Mouse (Mus musculus) kidney, embryonic 16.5 days (tissue): Measurements from ENCODE around the gene Ahctf1. TPM values are rescaled to one million over a fixed set of nuclear protein-coding genes. Genes with fewer than 3 reads are reported as not detected.
"Not testable (repeated sequence)": the region's sequence is repeated elsewhere in the genome, so short reads cannot be mapped to it uniquely, and the experiment has no call there.

Experiments used
- ATAC-seq: fragments of 200-750 bp; cut with Nextera tagmentation; 2 replicates; pipeline ENCODE4 v1.8.0; 2017; ENCODE audit warnings: moderate TSS enrichment; ENCODE audit not compliant: low FRiP score, low TSS enrichment
- H3K27ac ChIP-seq: fragments of 300-500 bp; sonication (generic); 2 replicates; pipeline ENCODE4 v1.5.1; 2014; ENCODE audit warnings: low read length
- H3K27me3 ChIP-seq: fragments of 300-500 bp; sonication (generic); 2 replicates; pipeline ENCODE4 v1.6.1; 2014; ENCODE audit warnings: low read length, control low read depth, mixed read lengths; ENCODE audit not compliant: insufficient read depth
- H3K36me3 ChIP-seq: fragments of 300-500 bp; sonication (generic); 2 replicates; pipeline ENCODE4 v1.6.1; 2014; ENCODE audit warnings: low read length, control low read depth, mixed read lengths; ENCODE audit not compliant: insufficient read depth
- H3K4me1 ChIP-seq: fragments of 300-500 bp; sonication (generic); 2 replicates; pipeline ENCODE4 v1.6.1; 2014; ENCODE audit warnings: low read length, control low read depth, mixed read lengths; ENCODE audit not compliant: insufficient read depth
- H3K4me2 ChIP-seq: fragments of 300-500 bp; sonication (generic); replicated peaks from 2 replicates; pipeline ENCODE4 v1.6.1; 2014; ENCODE audit warnings: low read depth, low read length
- H3K4me3 ChIP-seq: fragments of 300-500 bp; sonication (generic); 2 replicates; pipeline ENCODE4 v1.5.1; 2014; ENCODE audit warnings: mild to moderate bottlenecking, low read length
- H3K9ac ChIP-seq: fragments of 300-500 bp; sonication (generic); replicated peaks from 2 replicates; pipeline ENCODE4 v1.6.1; 2014; ENCODE audit warnings: low read length
- H3K9me3 ChIP-seq: fragments of 300-500 bp; sonication (generic); 2 replicates; pipeline ENCODE4 v1.6.1; 2016; ENCODE audit warnings: low read length, control low read depth
- WGBS: fragments of 180-500 bp; shearing (Covaris S2); extraction: QIAGEN DNeasy Blood & Tissue Kit; methylation state at CpG from one replicate; pipeline ENCODE4 v1.1.7; 2014; 5-methylcytosine and 5-hydroxymethylcytosine counted together
- polyA plus RNA-seq: library from polyadenylated mRNA; unstranded; fragments of >200 nt; fragmentation: Nextera tagmentation; extraction: Ambion mirVana; gene quantifications from 2 replicates; pipeline ENCODE4 v1.2.1, GENCODE M21; 2015

The Ahctf1 gene
- polyA plus RNA-seq, 1 experiment from 2014 or later: 21.2 TPM

- peaks cover 7% of the 10 kb centered on the region; the same call in 1 of the 2 replicates for H3K4me1 ChIP-seq
- H3K27ac ChIP-seq: no peak overlapping the region
- no peak overlapping the region for H3K4me3 ChIP-seq
- WGBS: 77% methylated on average over 1 of the region's 1 CpGs
- H3K9me3 ChIP-seq: peaks cover 10% of the 10 kb centered on the region
- H3K36me3 ChIP-seq: no peaks in the 10 kb centered on the region
- H3K4me2 ChIP-seq: no peak overlapping the region
- ATAC-seq: no peak
- H3K27me3 ChIP-seq: no peaks in the 10 kb centered on the region
- no peak overlapping the region for H3K9ac ChIP-seq
Measured at GRCm38 (mm10) chr1:179833596-179833995, 30.1 kb upstream of the Ahctf1 start.

- Histone ChIP-seq H3K36me3 (no peaks in the 10 kb centered on the region), H3K4me2 (no peak overlapping the region), H3K9me3 (peaks cover 10% of the 10 kb centered on the region), H3K4me1 (peaks cover 7% of the 10 kb centered on the region; the same call in 1 of the 2 replicates), H3K27me3 (no peaks in the 10 kb centered on the region), H3K27ac (no peak overlapping the region), H3K4me3 (no peak overlapping the region), H3K9ac (no peak overlapping the region)
- ATAC-seq: no peak
- 71% methylated on average over 7 of the region's 7 CpGs for WGBS
Measured at GRCm38 (mm10) chr1:179832710-179833240, 29.3 kb upstream of the Ahctf1 start.

DNA sequence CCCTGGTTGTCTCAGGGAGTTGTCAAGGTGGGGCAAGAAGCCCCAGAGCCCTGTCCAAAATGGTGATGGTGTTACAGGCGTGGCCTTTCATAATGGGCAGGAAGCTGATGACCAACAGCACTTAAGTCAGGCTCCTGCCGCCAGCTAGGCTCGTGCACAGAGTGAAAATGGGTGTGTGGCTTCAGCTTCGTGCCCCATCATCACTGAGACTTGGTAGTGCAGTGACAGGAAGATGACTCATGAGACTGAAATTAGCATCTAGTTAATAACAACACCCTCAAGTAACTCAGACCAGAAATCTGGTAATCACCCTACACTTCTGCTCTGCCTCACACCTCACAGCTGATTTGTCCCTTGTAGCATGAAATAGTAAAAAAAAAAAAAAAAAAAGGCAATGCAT is 25.4 kb upstream of the Ahctf1 start:
- WGBS: 51% methylated on average over 4 of the region's 4 CpGs
- Histone ChIP-seq H3K9me3 (no peaks in the 10 kb centered on the region), H3K4me3 (no peak overlapping the region), H3K4me1 (0 out of 2 replicates have a peak, but pooled peaks cover 3% of the 10 kb centered on the region), H3K27me3 (no peaks in the 10 kb centered on the region), H3K27ac (no peak overlapping the region), H3K4me2 (no peak overlapping the region), H3K36me3 (no peaks in the 10 kb centered on the region), H3K9ac (no peak overlapping the region)
- ATAC-seq: no peak

- Histone ChIP-seq H3K4me1 (0 out of 2 replicates have a peak, but pooled peaks cover 3% of the 10 kb centered on the region), H3K9ac (no peak overlapping the region), H3K27ac (no peak overlapping the region), H3K4me2 (no peak overlapping the region), H3K4me3 (no peak overlapping the region), H3K9me3 (no peaks in the 10 kb centered on the region), H3K27me3 (no peaks in the 10 kb centered on the region), H3K36me3 (no peaks in the 10 kb centered on the region)
- WGBS: 94% methylated on average over 5 of the region's 5 CpGs
- ATAC-seq: no peak
Measured at GRCm38 (mm10) chr1:179828051-179828450, 24.6 kb upstream of the Ahctf1 start.

GRCm38 (mm10) chr1:179824549-179824948 is 21.1 kb upstream of the Ahctf1 start:
- Histone ChIP-seq H3K9me3 (no peaks in the 10 kb centered on the region), H3K4me1 (0 out of 2 replicates have a peak, but pooled peaks cover 3% of the 10 kb centered on the region)
- 60% methylated on average over 5 of the region's 5 CpGs for WGBS

DNA sequence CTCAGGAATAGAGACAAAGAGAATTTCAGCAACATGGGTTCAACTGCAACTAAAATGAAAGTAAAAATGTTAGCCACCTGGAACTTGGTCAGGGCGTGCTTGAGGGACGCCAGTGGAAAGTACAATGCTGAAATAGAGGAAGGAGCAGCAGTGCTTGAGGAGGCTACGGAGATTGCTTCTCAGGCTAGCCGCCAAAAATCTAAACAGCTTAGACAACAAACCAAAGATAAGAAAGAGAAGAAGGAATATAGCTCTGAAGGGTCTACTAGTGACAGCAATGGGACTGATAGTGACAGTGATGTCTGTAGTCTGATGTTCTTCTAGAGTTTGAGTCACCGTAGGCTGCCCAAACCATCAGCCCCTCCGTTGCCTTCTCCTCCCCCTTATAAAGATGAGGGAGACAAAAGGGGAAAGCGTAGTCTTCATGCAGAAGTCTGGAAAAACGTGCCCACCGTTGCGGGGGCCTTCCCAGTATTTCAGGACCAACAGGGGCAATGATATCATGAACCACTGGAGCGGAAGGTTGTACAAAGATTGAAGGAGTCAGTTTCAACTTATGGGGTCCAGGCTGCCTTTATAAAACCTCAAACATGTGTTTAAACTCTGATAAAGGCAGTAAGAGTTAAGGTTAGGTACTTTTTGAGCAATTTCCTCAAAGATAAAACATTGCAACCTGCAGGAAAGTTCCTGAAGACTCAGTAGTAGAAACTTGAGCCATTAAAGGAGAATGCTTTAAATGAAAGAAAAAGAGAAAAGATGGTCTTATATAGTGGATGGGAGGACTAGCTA is 15.2 kb upstream of the Ahctf1 start:
- not testable (repeated sequence) for H3K4me2 ChIP-seq, H3K27ac ChIP-seq, ATAC-seq, H3K36me3 ChIP-seq, H3K4me1 ChIP-seq, H3K9me3 ChIP-seq, H3K9ac ChIP-seq, H3K27me3 ChIP-seq, H3K4me3 ChIP-seq
- WGBS: 88% methylated on average over 11 of the region's 11 CpGs

More at GRCm38 (mm10) chr1:179824549-179824948, 21.1 kb upstream of the Ahctf1 start:
- Histone ChIP-seq H3K36me3 (no peaks in the 10 kb centered on the region), H3K27me3 (no peaks in the 10 kb centered on the region), H3K27ac (no peak overlapping the region), H3K9ac (no peak overlapping the region), H3K4me3 (no peak overlapping the region), H3K4me2 (no peak overlapping the region)
- ATAC-seq: no peak

GRCm38 (mm10) chr1:179814616-179815015 is 11.1 kb upstream of the Ahctf1 start:
- no peaks in the 10 kb centered on the region for H3K27me3 ChIP-seq
- 63% methylated on average over 2 of the region's 2 CpGs for WGBS
- no peak overlapping the region for H3K4me3 ChIP-seq
- H3K4me2 ChIP-seq: no peak overlapping the region
- no peak overlapping the region for H3K9ac ChIP-seq
- no peaks in the 10 kb centered on the region for H3K4me1 ChIP-seq
- 0 out of 2 replicates have a peak, but pooled peaks cover 2% of the 10 kb centered on the region for H3K9me3 ChIP-seq
- no peak for ATAC-seq
- H3K36me3 ChIP-seq: no peaks in the 10 kb centered on the region
- no peak overlapping the region for H3K27ac ChIP-seq

- no peak overlapping the region for H3K9ac ChIP-seq
- H3K4me2 ChIP-seq: no peak overlapping the region
- no peaks in the 10 kb centered on the region for H3K4me1 ChIP-seq
- ATAC-seq: no peak
- H3K36me3 ChIP-seq: no peaks in the 10 kb centered on the region
- H3K27me3 ChIP-seq: no peaks in the 10 kb centered on the region
- no peak overlapping the region for H3K4me3 ChIP-seq
- H3K9me3 ChIP-seq: 0 out of 2 replicates have a peak, but pooled peaks cover 2% of the 10 kb centered on the region
- 64% methylated on average over 2 of the region's 2 CpGs for WGBS
- H3K27ac ChIP-seq: no peak overlapping the region
Measured at GRCm38 (mm10) chr1:179813385-179813784, 9.9 kb upstream of the Ahctf1 start.

DNA sequence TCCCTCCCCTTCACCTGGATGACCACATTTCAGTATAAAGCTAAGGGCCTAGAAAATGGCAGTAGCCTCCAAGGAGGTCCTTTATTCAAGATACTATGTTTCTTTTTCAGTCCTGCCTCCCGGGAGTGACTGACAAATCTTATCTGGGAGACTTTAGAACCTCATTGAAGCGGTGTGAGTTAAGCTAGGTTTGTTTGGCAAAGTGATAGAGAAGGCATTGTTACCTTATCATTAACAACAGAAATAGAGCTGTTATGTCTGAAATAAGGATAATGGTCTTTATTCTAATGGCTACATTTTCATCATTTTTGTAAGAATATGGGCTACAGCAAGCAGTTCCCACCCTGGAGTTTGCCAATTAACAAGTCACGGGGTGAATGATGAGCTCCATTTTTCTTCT is 4.8 kb upstream of the Ahctf1 start:
- Histone ChIP-seq H3K27ac (no peak overlapping the region), H3K27me3 (no peaks in the 10 kb centered on the region), H3K4me2 (no peak overlapping the region), H3K4me3 (no peak overlapping the region), H3K9me3 (no peaks in the 10 kb centered on the region), H3K36me3 (no peaks in the 10 kb centered on the region), H3K9ac (no peak overlapping the region), H3K4me1 (peaks cover 4% of the 10 kb centered on the region; the same call in 1 of the 2 replicates)
- no peak for ATAC-seq
- 76% methylated on average over 3 of the region's 3 CpGs for WGBS

- no peak overlapping the region for H3K27ac ChIP-seq
- WGBS: 82% methylated on average over 4 of the region's 4 CpGs
- H3K36me3 ChIP-seq: no peaks in the 10 kb centered on the region
- no peak for ATAC-seq
- H3K4me1 ChIP-seq: peaks cover 4% of the 10 kb centered on the region; the same call in 1 of the 2 replicates
- no peak overlapping the region for H3K4me3 ChIP-seq
- H3K9me3 ChIP-seq: no peaks in the 10 kb centered on the region
- H3K4me2 ChIP-seq: no peak overlapping the region
- no peaks in the 10 kb centered on the region for H3K27me3 ChIP-seq
- no peak overlapping the region for H3K9ac ChIP-seq
Measured at GRCm38 (mm10) chr1:179807468-179807867, 4.0 kb upstream of the Ahctf1 start.
